Mouse (Mus musculus) liver, embryonic 12.5 days (tissue): Measurements from ENCODE around the gene Acsm3. TPM values are rescaled to one million over a fixed set of nuclear protein-coding genes. Genes with fewer than 3 reads are reported as not detected.
"Not testable (repeated sequence)": the region's sequence is repeated elsewhere in the genome, so short reads cannot be mapped to it uniquely, and the experiment has no call there.

Source experiments
- ATAC-seq: fragments of 200-750 bp; cut with Nextera tagmentation; 2 replicates; pipeline ENCODE4 v1.8.0; 2017; ENCODE audit warnings: moderate number of reproducible peaks, mild to moderate bottlenecking, moderate library complexity
- H3K27ac ChIP-seq: fragments of 300-500 bp; sonication (generic); 2 replicates; pipeline ENCODE4 v1.5.1; 2016; ENCODE audit warnings: mild to moderate bottlenecking
- H3K27me3 ChIP-seq: fragments of 300-500 bp; sonication (generic); replicated peaks from 2 replicates; pipeline ENCODE4 v1.6.1; 2016; ENCODE audit warnings: mild to moderate bottlenecking, moderate library complexity
- H3K36me3 ChIP-seq: fragments of 300-500 bp; sonication (generic); 2 replicates; pipeline ENCODE4 v1.6.1; 2016; ENCODE audit warnings: mild to moderate bottlenecking, moderate library complexity
- H3K4me1 ChIP-seq: fragments of 300-500 bp; sonication (generic); 2 replicates; pipeline ENCODE4 v1.6.1; 2016
- H3K4me2 ChIP-seq: fragments of 300-500 bp; sonication (generic); 2 replicates; pipeline ENCODE4 v1.6.1; 2016; ENCODE audit warnings: mild to moderate bottlenecking, moderate library complexity
- H3K4me3 ChIP-seq: fragments of 300-500 bp; sonication (generic); 2 replicates; pipeline ENCODE4 v1.5.1; 2016; ENCODE audit warnings: mild to moderate bottlenecking, moderate library complexity
- H3K9ac ChIP-seq: fragments of 300-500 bp; sonication (generic); 2 replicates; pipeline ENCODE4 v1.6.1; 2016; ENCODE audit warnings: mild to moderate bottlenecking, moderate library complexity
- H3K9me3 ChIP-seq: fragments of 300-500 bp; sonication (generic); replicated peaks from 2 replicates; pipeline ENCODE4 v1.6.1; 2016; ENCODE audit warnings: mild to moderate bottlenecking, moderate library complexity
- WGBS: fragments of 180-500 bp; shearing (Covaris S2); methylation state at CpG from one replicate; pipeline ENCODE4 v1.1.7; 2016; ENCODE audit not compliant: insufficient replicate concordance; 5-methylcytosine and 5-hydroxymethylcytosine counted together
- polyA plus RNA-seq: library from polyadenylated mRNA; unstranded; fragments of >200 nt; fragmentation: Nextera tagmentation; extraction: Ambion mirVana; gene quantifications from 2 replicates; pipeline ENCODE4 v1.2.1, GENCODE M21; 2016

Acsm3 gene
- polyA plus RNA-seq: 0.26 and 0.31 TPM in 2 replicates

DNA sequence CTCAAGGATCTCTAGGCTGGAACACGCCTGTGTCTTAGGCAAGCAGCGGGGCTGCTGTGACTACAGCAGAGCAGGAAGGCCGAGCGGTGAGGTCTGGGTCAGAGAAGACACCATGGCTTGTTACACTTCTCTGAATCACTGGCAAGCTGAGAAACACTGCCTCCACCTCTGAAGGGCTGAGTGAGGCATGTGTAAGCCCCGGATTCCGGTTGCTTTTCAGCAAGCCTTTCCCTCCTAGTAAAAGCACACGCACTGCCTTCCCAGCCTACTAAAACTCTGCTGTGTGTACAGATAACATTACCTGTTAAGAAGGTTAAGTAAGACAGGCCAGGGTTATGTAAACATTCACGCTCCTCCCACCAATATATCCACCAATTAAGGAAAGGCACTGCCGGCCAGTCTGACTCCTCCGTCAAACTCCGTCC is at the start of gene Acsm3:
Gene Acsm3, plus strand, starts transcription at position 397 of the 425 bp plus-strand sequence.
- peak within 1 kb of the TSS; percentile 12; the same call in 1 of the 2 replicates for H3K4me2 ChIP-seq
- no peak within 1 kb of the TSS for H3K4me3 ChIP-seq
- no peak within 1 kb of the TSS for H3K9ac ChIP-seq
- 53% methylated on average over 11 of the region's 11 CpGs for WGBS
- ATAC-seq: peak; percentile 46; the same call in 1 of the 2 replicates
- no peak within 1 kb of the TSS for H3K27ac ChIP-seq
- no peaks in the 10 kb centered on the region for H3K36me3 ChIP-seq
- no peaks in the 10 kb centered on the region for H3K27me3 ChIP-seq
- H3K4me1 ChIP-seq: no peaks in the 10 kb centered on the region
- no peaks in the 10 kb centered on the region for H3K9me3 ChIP-seq

DNA sequence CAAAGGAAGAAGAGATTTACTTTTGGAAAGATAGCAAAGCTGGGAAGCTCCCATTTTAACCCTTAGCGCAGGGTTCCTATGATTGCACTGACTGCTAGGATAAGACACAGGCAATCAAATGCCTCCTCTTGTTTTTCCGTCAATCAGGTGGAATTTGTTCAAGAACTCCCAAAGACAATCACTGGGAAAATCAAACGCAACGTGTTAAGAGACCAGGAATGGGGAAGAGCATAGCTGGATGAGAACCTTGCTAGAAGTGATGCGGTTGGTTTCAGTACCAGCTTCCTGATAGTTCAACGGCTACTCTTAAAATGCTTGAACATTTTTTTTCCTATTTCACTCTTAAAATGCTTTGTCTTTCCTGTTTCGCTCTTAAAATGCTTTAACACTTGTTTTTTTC is 46.6 kb upstream of the Acsm3 start:
- no peak for ATAC-seq
- H3K4me1 ChIP-seq: no peaks in the 10 kb centered on the region
- no peaks in the 10 kb centered on the region for H3K27me3 ChIP-seq
- WGBS: 80% methylated on average over 7 of the region's 7 CpGs
- no peaks in the 10 kb centered on the region for H3K9me3 ChIP-seq
- H3K9ac ChIP-seq: no peak overlapping the region
- H3K4me2 ChIP-seq: no peak overlapping the region
- peaks cover 40% of the 10 kb centered on the region for H3K36me3 ChIP-seq
- H3K27ac ChIP-seq: no peak overlapping the region
- no peak overlapping the region for H3K4me3 ChIP-seq

DNA sequence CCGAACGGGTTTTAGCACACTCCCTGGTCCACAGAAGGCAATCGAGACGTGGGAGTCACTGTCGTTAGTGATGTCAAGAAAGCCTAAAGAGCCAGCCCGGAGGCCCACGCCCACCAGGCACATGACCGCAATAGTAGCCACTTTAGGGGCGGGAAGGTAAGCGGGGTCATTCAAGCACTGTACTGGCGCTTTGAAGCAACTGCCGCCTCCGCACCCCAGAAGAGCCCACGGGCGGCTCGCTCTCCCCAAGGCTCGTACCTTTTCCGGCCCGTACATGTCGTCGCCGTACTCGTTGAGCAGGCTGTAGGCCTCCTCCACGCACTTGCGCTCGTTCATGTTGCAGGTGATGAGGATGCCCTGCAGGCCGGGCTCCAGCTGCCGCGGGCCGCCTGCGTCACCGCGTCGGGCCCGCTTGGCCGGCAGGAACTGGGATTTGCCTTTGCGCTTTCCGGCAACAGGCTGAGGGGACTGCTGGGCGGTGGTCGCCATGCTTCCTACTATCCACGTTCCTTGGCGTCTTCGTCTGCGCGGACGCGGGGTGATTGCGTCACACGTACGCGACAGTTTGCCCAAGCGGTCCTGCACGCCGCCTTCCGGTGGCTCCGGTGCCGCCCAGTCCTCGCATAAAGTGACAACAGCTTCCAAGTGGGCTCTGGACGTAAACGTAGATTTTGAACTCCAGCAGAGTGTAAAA is 40.3 kb upstream of the Acsm3 start, which contains the start of gene Thumpd1:
Gene Thumpd1, minus strand, starts transcription at position 546 of the 694 bp plus-strand sequence.
- Histone ChIP-seq H3K4me2 (peak within 1 kb of the TSS; percentile 86), H3K9ac (peak within 1 kb of the TSS; percentile 84), H3K9me3 (no peaks in the 10 kb centered on the region), H3K4me1 (peaks cover 14% of the 10 kb centered on the region), H3K27ac (peak within 1 kb of the TSS; percentile 70), H3K36me3 (peaks cover 37% of the 10 kb centered on the region), H3K27me3 (peaks cover 5% of the 10 kb centered on the region; the same call in 1 of the 2 replicates), H3K4me3 (peak within 1 kb of the TSS; percentile 95)
- ATAC-seq: peak; percentile 91
- under 1% methylated on average over 60 of the region's 60 CpGs for WGBS

DNA sequence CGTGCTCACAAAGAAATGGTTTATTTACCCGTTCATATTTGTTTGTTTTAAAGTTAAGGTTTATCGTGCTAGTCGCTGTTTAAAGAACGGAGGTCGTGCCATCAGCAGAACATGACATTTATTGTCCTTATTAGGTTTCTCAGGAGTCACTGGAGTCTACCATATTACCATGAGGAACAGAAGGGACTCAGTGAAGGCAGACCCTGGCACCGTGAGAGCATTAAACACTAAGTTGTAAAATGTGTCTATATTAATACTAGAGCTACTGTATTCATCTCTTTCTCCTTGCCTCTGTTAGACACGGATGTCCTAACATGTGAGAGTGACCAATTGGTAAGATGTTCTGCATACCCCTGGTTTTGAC is 39.8 kb upstream of the Acsm3 start:
- Histone ChIP-seq H3K27ac (0 out of 2 replicates have a peak overlapping the region, but pooled peaks have one; percentile 70), H3K27me3 (peaks cover 5% of the 10 kb centered on the region; the same call in 1 of the 2 replicates), H3K4me3 (peak overlapping the region; percentile 95), H3K4me1 (peaks cover 14% of the 10 kb centered on the region), H3K4me2 (peak overlapping the region; percentile 86), H3K9me3 (no peaks in the 10 kb centered on the region), H3K36me3 (peaks cover 31% of the 10 kb centered on the region), H3K9ac (peak overlapping the region; percentile 84)
- WGBS: 12% methylated on average over 8 of the region's 8 CpGs
- peak; percentile 49 for ATAC-seq

DNA sequence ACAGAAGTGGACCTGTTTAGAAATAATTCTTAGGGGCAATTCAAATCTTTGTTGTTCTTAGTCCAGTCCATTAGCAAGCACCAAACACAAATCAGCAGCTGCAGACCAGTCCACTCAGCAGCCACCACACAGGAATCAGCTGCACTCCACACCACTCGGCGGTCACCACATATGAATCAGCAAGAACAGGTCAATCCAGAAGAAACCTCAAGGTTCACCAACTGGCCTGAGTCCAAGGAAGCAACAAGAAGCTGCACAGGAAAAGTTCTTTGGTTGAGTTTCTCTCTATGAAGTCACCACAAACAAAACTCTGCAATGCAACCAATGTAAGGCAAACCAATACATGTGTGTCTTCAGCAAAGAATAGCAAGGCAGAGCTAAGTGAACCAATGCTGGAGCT is 33.1 kb upstream of the Acsm3 start:
- H3K36me3 ChIP-seq: no peaks in the 10 kb centered on the region
- no peak overlapping the region for H3K27ac ChIP-seq
- WGBS: 64% methylated on average over 2 of the region's 2 CpGs
- no peak overlapping the region for H3K4me3 ChIP-seq
- no peak for ATAC-seq
- H3K9ac ChIP-seq: no peak overlapping the region
- no peaks in the 10 kb centered on the region for H3K4me1 ChIP-seq
- peaks cover 9% of the 10 kb centered on the region; the same call in 1 of the 2 replicates for H3K27me3 ChIP-seq
- H3K4me2 ChIP-seq: no peak overlapping the region
- H3K9me3 ChIP-seq: no peaks in the 10 kb centered on the region

DNA sequence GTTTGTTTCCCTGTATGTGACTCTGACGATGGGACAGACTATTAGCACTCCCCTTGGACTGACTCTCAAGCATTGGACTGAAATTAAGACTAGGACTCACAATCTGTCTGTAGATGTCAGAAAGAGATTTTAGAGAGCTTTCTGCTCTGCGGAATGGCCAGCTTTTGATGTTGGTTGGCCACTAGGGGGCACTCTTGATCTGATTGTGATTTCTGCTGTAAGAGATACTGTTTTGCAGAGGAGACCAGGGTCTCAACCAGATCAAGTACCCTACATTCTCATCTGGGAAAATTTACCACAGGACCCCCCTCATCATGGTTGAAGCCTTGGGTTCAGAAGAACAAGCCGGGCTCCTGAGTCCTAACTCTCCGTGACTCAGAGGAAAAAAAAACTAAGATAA is 29.5 kb upstream of the Acsm3 start:
- H3K9ac ChIP-seq, H3K36me3 ChIP-seq, H3K4me2 ChIP-seq, H3K27me3 ChIP-seq, ATAC-seq, H3K4me1 ChIP-seq, H3K27ac ChIP-seq, H3K9me3 ChIP-seq, H3K4me3 ChIP-seq: not testable (repeated sequence)
- WGBS: 69% methylated on average over 4 of the region's 4 CpGs

DNA sequence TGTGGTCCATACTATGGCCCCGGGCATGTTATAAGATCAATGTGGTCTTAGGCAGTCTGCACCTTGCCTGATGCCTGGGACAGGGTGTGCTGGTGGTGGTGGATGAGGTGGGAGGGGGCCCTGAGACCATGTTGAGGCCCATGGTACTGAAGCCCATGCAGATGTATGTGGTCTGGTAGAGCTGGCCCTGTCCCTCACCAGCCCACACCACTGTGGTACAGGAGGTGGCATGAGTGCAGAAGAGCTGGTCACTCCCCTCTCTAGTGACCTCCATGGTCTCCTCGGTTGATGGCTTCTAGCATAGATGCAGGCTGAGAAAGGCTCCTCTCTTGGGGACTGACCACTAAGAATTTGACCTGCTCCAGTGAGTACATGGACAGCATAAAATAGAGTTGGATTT is 21.8 kb upstream of the Acsm3 start:
- H3K27ac ChIP-seq: no peak overlapping the region
- H3K9ac ChIP-seq: no peak overlapping the region
- 63% methylated on average over 2 of the region's 2 CpGs for WGBS
- H3K9me3 ChIP-seq: no peaks in the 10 kb centered on the region
- H3K4me2 ChIP-seq: no peak overlapping the region
- no peak for ATAC-seq
- peaks cover 6% of the 10 kb centered on the region for H3K27me3 ChIP-seq
- H3K4me3 ChIP-seq: no peak overlapping the region
- no peaks in the 10 kb centered on the region for H3K4me1 ChIP-seq
- H3K36me3 ChIP-seq: no peaks in the 10 kb centered on the region

DNA sequence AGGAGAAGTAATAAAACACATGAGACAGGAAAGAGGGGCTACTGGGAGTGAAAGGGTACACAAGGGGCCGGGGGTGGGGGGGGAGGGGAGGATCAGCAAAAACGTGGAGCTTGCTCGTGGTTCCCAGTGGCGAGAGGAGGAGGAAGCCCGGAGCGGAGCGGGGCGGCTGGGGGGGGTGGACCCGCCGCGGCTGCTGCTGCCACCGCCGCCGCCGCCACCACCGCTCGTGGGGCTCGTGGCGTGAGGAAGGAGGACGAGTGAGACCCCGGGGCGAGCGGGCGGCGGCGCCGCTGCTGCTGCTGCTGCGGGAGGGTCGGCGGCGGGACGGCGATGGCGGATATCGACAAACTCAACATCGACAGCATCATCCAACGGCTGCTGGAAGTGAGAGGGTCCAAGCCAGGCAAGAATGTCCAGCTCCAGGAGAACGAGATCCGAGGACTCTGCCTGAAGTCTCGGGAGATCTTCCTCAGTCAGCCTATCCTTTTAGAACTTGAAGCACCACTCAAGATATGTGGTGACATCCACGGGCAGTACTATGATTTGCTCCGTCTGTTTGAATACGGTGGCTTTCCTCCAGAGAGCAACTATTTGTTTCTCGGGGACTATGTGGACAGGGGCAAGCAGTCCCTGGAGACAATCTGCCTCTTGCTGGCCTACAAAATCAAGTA is 20.8 kb upstream of the Acsm3 start:
- not testable (repeated sequence) for H3K9ac ChIP-seq, H3K9me3 ChIP-seq, ATAC-seq, H3K27ac ChIP-seq, H3K4me1 ChIP-seq, H3K27me3 ChIP-seq, H3K36me3 ChIP-seq
- Histone ChIP-seq H3K4me2 (peak overlapping the region; percentile 50), H3K4me3 (peak overlapping the region; percentile 30)
- WGBS: 4% methylated on average over 31 of the region's 44 CpGs

DNA sequence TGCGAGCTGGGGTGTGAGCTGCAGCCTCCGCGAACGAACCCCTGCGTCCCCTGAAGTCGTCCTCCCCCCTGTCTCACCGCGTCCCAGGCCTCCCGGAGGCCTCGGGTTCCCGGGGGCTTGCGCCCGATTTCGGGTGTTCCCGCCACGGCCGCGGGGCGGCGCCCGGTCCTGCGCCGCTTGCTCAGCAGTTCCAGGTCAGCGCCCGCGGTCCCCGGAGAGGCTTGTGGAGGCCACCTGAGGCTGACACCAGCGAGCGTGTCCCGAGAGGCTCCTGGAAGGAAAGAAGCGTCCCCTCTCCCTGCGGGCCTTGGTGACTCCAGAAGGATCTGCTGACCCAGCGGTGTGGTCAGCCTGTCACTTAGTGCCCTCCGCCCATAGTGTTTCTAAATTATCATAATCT is 16.4 kb upstream of the Acsm3 start:
- no peaks in the 10 kb centered on the region; the same call in 1 of the 2 replicates for H3K27me3 ChIP-seq
- no peaks in the 10 kb centered on the region for H3K36me3 ChIP-seq
- H3K4me3 ChIP-seq: peak overlapping the region; percentile 25
- peak; percentile 42 for ATAC-seq
- peaks cover 5% of the 10 kb centered on the region for H3K4me1 ChIP-seq
- H3K4me2 ChIP-seq: peak overlapping the region; percentile 59
- no peak overlapping the region for H3K27ac ChIP-seq
- WGBS: 6% methylated on average over 34 of the region's 34 CpGs
- 0 out of 2 replicates have a peak overlapping the region, but pooled peaks have one; percentile 35 for H3K9ac ChIP-seq
- no peaks in the 10 kb centered on the region for H3K9me3 ChIP-seq

DNA sequence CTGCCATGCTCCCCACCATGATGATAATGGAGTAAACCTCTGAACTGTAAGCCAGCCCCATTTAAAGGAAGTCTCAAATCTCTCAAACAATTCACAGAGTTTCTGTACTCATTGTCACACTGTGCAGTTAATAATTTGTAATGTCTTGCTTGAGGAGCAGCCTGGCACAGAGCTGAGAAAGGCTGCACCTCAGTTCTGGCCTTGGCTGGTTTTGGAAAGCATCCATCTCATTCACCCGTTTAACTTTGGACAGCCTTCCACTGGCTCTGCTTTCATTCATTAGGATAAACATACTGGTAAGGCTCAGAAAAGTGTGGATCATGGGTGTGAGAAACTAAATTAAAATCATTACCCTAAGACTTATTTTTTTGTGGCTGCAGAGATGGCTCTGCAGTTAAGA is 14.9 kb upstream of the Acsm3 start:
- no peaks in the 10 kb centered on the region; the same call in 1 of the 2 replicates for H3K27me3 ChIP-seq
- 81% methylated on average over 1 of the region's 1 CpGs for WGBS
- H3K27ac ChIP-seq: no peak overlapping the region
- no peaks in the 10 kb centered on the region for H3K9me3 ChIP-seq
- H3K4me3 ChIP-seq: no peak overlapping the region
- H3K4me1 ChIP-seq: peaks cover 5% of the 10 kb centered on the region
- no peak for ATAC-seq
- no peak overlapping the region for H3K4me2 ChIP-seq
- H3K9ac ChIP-seq: no peak overlapping the region
- H3K36me3 ChIP-seq: no peaks in the 10 kb centered on the region

DNA sequence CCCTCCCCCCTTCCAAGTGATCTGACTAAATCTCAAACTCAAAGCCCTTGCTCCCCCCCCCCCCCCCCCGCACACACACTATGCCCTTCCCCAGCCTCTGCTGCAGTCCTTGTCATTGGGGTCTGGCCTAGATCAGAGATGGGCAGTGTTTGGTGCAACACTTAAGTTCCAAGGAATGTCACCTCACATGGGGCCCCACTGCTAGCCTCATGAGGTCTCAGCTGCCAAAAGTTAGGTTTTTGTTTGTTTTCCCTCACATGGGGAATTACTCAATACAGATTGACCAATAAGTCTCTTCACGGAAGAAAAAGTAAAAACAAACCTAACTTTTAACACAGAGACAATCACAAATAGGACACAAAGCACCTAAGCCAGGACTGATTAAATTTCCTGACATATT is 12.0 kb upstream of the Acsm3 start:
- Histone ChIP-seq H3K4me3 (no peak overlapping the region), H3K36me3 (no peaks in the 10 kb centered on the region), H3K4me1 (peaks cover 5% of the 10 kb centered on the region), H3K9me3 (no peaks in the 10 kb centered on the region), H3K4me2 (no peak overlapping the region), H3K9ac (no peak overlapping the region), H3K27ac (no peak overlapping the region), H3K27me3 (no peaks in the 10 kb centered on the region)
- no peak for ATAC-seq
- 56% methylated on average over 1 of the region's 2 CpGs for WGBS

DNA sequence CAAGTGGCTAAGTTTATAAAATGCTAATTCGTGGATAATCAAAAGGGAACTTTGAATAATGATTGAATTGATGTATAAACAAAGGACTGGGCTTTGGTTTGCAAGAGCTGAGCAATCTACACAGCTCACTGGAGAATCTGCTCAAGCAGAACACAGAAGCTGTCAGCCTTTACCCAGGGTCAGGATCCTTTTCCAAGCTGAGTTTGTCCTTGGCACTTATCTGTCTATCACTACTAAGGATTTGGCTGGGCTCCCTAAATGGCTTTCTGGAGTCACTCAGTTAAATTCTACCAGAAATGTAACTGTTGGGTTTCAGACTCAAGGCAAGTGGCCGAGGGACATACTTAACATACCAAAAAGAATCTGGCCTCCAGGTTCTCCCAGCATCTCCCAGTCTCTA is 10.8 kb upstream of the Acsm3 start:
- Histone ChIP-seq H3K4me1 (no peaks in the 10 kb centered on the region), H3K27ac (no peak overlapping the region), H3K27me3 (no peaks in the 10 kb centered on the region), H3K4me2 (no peak overlapping the region), H3K4me3 (no peak overlapping the region), H3K9ac (no peak overlapping the region), H3K9me3 (no peaks in the 10 kb centered on the region), H3K36me3 (no peaks in the 10 kb centered on the region)
- no peak for ATAC-seq
- 34% methylated on average over 2 of the region's 2 CpGs for WGBS
